Mouse (Mus musculus): ENCODE data around the gene Wnk2.

DNA sequence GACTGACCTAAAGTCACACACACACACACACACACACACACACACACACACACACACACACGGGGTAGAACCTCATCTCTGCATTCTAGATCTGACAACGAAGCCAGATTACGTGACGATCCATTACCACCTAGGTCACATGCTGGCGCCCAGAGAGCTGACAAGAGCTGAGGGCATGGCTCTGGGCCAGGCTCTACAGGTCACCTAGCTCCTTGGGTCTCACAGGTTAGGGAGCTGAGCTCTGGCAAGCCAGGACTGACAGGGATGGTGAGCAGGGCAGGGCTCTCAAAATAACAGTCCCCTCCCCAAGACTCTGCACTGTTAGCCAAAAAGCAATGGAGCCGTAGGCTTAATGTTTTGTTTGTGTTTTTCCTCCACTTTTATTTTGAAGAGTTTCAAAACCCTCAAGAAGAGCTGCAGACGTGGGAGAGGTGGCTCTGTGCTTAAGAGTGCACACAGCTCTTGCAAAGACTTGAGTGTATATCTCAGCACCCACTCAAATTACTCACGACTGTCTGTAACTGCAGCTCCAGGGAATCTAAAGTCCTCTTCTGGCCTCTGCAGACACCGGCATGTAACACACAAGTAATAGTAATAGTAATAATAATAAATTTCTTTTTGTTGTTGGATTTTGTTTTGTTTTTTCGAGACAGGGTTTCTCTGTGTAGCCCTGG is 10.4 kb upstream of the Wnk2 start:
- TF ChIP-seq ELF1 (IDR thresholded peaks at IDR 0.05; ENCODE audit: low read depth, low read length) (no peak), USF2 (IDR thresholded peaks at IDR 0.05; ENCODE audit: borderline replicate concordance in 1 of 2, insufficient read depth in 1 of 2, low read depth in 1 of 2, low read length in 2 of 2) (no peak), ZMIZ1 (IDR thresholded peaks at IDR 0.05; ENCODE audit: low read depth, low read length) (no peak), CTCF (IDR thresholded peaks at IDR 0.05 in 2 of 3, conservative IDR thresholded peaks at IDR 0.05 in 1 of 3; ENCODE audit: control insufficient read depth in 1 of 3, insufficient read depth in 1 of 3, low read depth in 2 of 3, low read length in 3 of 3, poor library complexity in 1 of 3, severe bottlenecking in 1 of 3) (no peak), TCF12 (IDR thresholded peaks at IDR 0.05; ENCODE audit: low read depth, low read length) (no peak)
